Mouse (Mus musculus) kidney, adult 2 months (tissue): ENCODE measurements around the gene Agpat3.

Source experiments
- CTCF ChIP-seq: fragments of 200-500 bp; conservative IDR thresholded peaks from 2 replicates; pipeline ENCODE4 v1.5.1; 2011; ENCODE audit warnings: low read depth, mild to moderate bottlenecking, control low read depth, low read length, moderate library complexity, mixed read lengths; ENCODE audit not compliant: insufficient read depth, insufficient read length
- POLR2A ChIP-seq: fragments of 200-500 bp; IDR thresholded peaks from one replicate; pipeline ENCODE4 v1.6.1; 2011; ENCODE audit warnings: low read depth, low read length, control low read depth

DNA sequence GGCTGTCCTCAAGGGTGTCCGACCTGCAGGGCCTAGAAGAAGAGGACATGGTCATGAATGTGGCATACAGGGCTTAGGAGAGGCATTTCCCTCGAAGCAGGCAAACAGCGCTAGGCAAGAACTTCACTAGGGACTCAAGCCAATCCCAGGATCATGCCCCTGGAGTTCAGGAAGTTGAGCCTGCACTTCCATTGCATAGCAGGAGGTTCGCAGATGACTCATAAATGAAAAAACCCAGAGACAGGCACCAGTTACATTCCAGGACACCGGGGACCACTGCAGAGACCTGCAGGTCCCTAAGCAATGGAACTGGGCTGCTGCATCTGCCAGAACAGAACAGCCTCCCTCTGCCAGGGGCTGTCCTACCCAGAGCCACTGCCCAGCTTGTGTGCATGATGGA lies 23.0 kb downstream of the Agpat3 start:
- TF ChIP-seq POLR2A (no peak), CTCF (no peak)
